Mouse (Mus musculus) neural tube, embryonic 13.5 days (tissue): ENCODE measurements around the gene Cyth3. TPM values are rescaled to one million over a fixed set of nuclear protein-coding genes. Genes with fewer than 3 reads are reported as not detected.

Experiments used
- ATAC-seq: fragments of 200-750 bp; cut with Nextera tagmentation; 2 replicates; pipeline ENCODE4 v1.8.0; 2017; ENCODE audit warnings: low read depth, mild to moderate bottlenecking, moderate TSS enrichment, moderate library complexity
- H3K27ac ChIP-seq: fragments of 300-500 bp; sonication (generic); replicated peaks from 2 replicates; pipeline ENCODE4 v1.5.1; 2015; ENCODE audit warnings: moderate library complexity, mild to moderate bottlenecking, inconsistent platforms
- H3K27me3 ChIP-seq: fragments of 300-500 bp; sonication (generic); 2 replicates; pipeline ENCODE4 v1.6.1; 2015; ENCODE audit warnings: mild to moderate bottlenecking, inconsistent platforms
- H3K36me3 ChIP-seq: fragments of 300-500 bp; sonication (generic); 2 replicates; pipeline ENCODE4 v1.6.1; 2015; ENCODE audit warnings: mild to moderate bottlenecking, inconsistent platforms
- H3K4me1 ChIP-seq: fragments of 300-500 bp; sonication (generic); replicated peaks from 2 replicates; pipeline ENCODE4 v1.6.1; 2015; ENCODE audit warnings: inconsistent platforms
- H3K4me2 ChIP-seq: fragments of 300-500 bp; sonication (generic); 2 replicates; pipeline ENCODE4 v1.6.1; 2015; ENCODE audit warnings: inconsistent platforms, mild to moderate bottlenecking, moderate library complexity
- H3K4me3 ChIP-seq: fragments of 300-500 bp; sonication (generic); 2 replicates; pipeline ENCODE4 v1.5.1; 2015; ENCODE audit warnings: mild to moderate bottlenecking, inconsistent platforms
- H3K9ac ChIP-seq: fragments of 300-500 bp; sonication (generic); 2 replicates; pipeline ENCODE4 v1.6.1; 2015; ENCODE audit warnings: moderate library complexity, mild to moderate bottlenecking, inconsistent platforms
- H3K9me3 ChIP-seq: fragments of 300-500 bp; sonication (generic); 2 replicates; pipeline ENCODE4 v1.6.1; 2016; ENCODE audit warnings: inconsistent platforms
- WGBS: fragments of 180-500 bp; shearing (Covaris S2); methylation state at CpG from one replicate; pipeline ENCODE4 v1.1.7; 2015; 5-methylcytosine and 5-hydroxymethylcytosine counted together
- polyA plus RNA-seq: library from polyadenylated mRNA; unstranded; fragments of >200 nt; fragmentation: Nextera tagmentation; extraction: Ambion mirVana; gene quantifications from 2 replicates; pipeline ENCODE4 v1.2.1, GENCODE M21; 2015

The Cyth3 gene
- polyA plus RNA-seq, 1 experiment from 2014 or later = 43.1 TPM

- Histone ChIP-seq H3K4me3 (no peak overlapping the region), H3K4me1 (peaks cover 9% of the 10 kb centered on the region; the same call in 1 of the 2 replicates), H3K27ac (no peak overlapping the region), H3K36me3 (no peaks in the 10 kb centered on the region), H3K27me3 (no peaks in the 10 kb centered on the region), H3K4me2 (no peak overlapping the region), H3K9ac (no peak overlapping the region), H3K9me3 (no peaks in the 10 kb centered on the region)
- ATAC-seq = no peak
- 83% methylated on average over 6 of the region's 6 CpGs for WGBS
Measured at GRCm38 (mm10) chr5:143678634-143679271, 56.5 kb downstream of the Cyth3 start.

- Histone ChIP-seq H3K36me3 (no peaks in the 10 kb centered on the region), H3K4me1 (peaks cover 10% of the 10 kb centered on the region; the same call in 1 of the 2 replicates), H3K9ac (no peak overlapping the region), H3K4me3 (no peak overlapping the region), H3K27me3 (no peaks in the 10 kb centered on the region), H3K27ac (no peak overlapping the region), H3K4me2 (no peak overlapping the region), H3K9me3 (no peaks in the 10 kb centered on the region)
- 68% methylated on average over 6 of the region's 6 CpGs for whole genome bisulfite sequencing
- no peak for ATAC-seq
Measured at GRCm38 (mm10) chr5:143679654-143680053, 57.4 kb downstream of the Cyth3 start.

GRCm38 (mm10) chr5:143683696-143684095 lies 61.4 kb downstream of the Cyth3 start:
- Histone ChIP-seq H3K27ac (no peak overlapping the region), H3K9me3 (no peaks in the 10 kb centered on the region), H3K9ac (no peak overlapping the region), H3K4me2 (no peak overlapping the region), H3K4me3 (no peak overlapping the region), H3K27me3 (no peaks in the 10 kb centered on the region), H3K4me1 (peaks cover 8% of the 10 kb centered on the region; the same call in 1 of the 2 replicates), H3K36me3 (peaks cover 27% of the 10 kb centered on the region)
- 69% methylated on average over 6 of the region's 6 CpGs for WGBS
- no peak for ATAC-seq

- no peak for ATAC-seq
- 77% methylated on average over 8 of the region's 8 CpGs for WGBS
Measured at GRCm38 (mm10) chr5:143684911-143685390, 62.7 kb downstream of the Cyth3 start.

GRCm38 (mm10) chr5:143686456-143686855 lies 64.2 kb downstream of the Cyth3 start:
- Histone ChIP-seq H3K4me1 (peaks cover 8% of the 10 kb centered on the region; the same call in 1 of the 2 replicates), H3K27ac (no peak overlapping the region), H3K4me3 (no peak overlapping the region), H3K36me3 (peaks cover 27% of the 10 kb centered on the region), H3K27me3 (no peaks in the 10 kb centered on the region), H3K9me3 (no peaks in the 10 kb centered on the region), H3K4me2 (no peak overlapping the region), H3K9ac (no peak overlapping the region)
- WGBS = 93% methylated on average over 3 of the region's 3 CpGs
- no peak for ATAC-seq

More at GRCm38 (mm10) chr5:143684911-143685390, 62.7 kb downstream of the Cyth3 start:
- no peaks in the 10 kb centered on the region for H3K9me3 ChIP-seq
- no peak overlapping the region for H3K4me2 ChIP-seq
- H3K4me1 ChIP-seq = peaks cover 8% of the 10 kb centered on the region; the same call in 1 of the 2 replicates
- H3K27me3 ChIP-seq = no peaks in the 10 kb centered on the region
- peaks cover 27% of the 10 kb centered on the region for H3K36me3 ChIP-seq
- no peak overlapping the region for H3K4me3 ChIP-seq
- no peak overlapping the region for H3K27ac ChIP-seq
- H3K9ac ChIP-seq = no peak overlapping the region

GRCm38 (mm10) chr5:143687589-143687988 lies 65.3 kb downstream of the Cyth3 start:
- WGBS = 95% methylated on average over 3 of the region's 3 CpGs
- ATAC-seq = no peak
- H3K4me2 ChIP-seq = no peak overlapping the region

GRCm38 (mm10) chr5:143690392-143690791 lies 68.1 kb downstream of the Cyth3 start:
- H3K4me2 ChIP-seq = no peak overlapping the region
- no peaks in the 10 kb centered on the region for H3K9me3 ChIP-seq
- H3K4me1 ChIP-seq = no peaks in the 10 kb centered on the region
- H3K27ac ChIP-seq = no peak overlapping the region
- H3K4me3 ChIP-seq = no peak overlapping the region
- H3K9ac ChIP-seq = no peak overlapping the region
- H3K27me3 ChIP-seq = no peaks in the 10 kb centered on the region
- H3K36me3 ChIP-seq = peaks cover 53% of the 10 kb centered on the region
- WGBS = 91% methylated on average over 9 of the region's 9 CpGs
- ATAC-seq = no peak

More at GRCm38 (mm10) chr5:143687589-143687988, 65.3 kb downstream of the Cyth3 start:
- H3K36me3 ChIP-seq = peaks cover 29% of the 10 kb centered on the region
- H3K9ac ChIP-seq = no peak overlapping the region
- peaks cover 8% of the 10 kb centered on the region; the same call in 1 of the 2 replicates for H3K4me1 ChIP-seq
- H3K27me3 ChIP-seq = no peaks in the 10 kb centered on the region
- no peaks in the 10 kb centered on the region for H3K9me3 ChIP-seq
- no peak overlapping the region for H3K27ac ChIP-seq
- H3K4me3 ChIP-seq = no peak overlapping the region

GRCm38 (mm10) chr5:143690926-143691325 lies 68.7 kb downstream of the Cyth3 start:
- no peaks in the 10 kb centered on the region for H3K9me3 ChIP-seq
- no peaks in the 10 kb centered on the region for H3K4me1 ChIP-seq
- H3K27ac ChIP-seq = no peak overlapping the region
- H3K4me2 ChIP-seq = no peak overlapping the region
- no peak for ATAC-seq
- peaks cover 51% of the 10 kb centered on the region for H3K36me3 ChIP-seq
- WGBS = 94% methylated on average over 5 of the region's 5 CpGs
- H3K4me3 ChIP-seq = no peak overlapping the region
- no peaks in the 10 kb centered on the region for H3K27me3 ChIP-seq
- H3K9ac ChIP-seq = no peak overlapping the region

- Histone ChIP-seq H3K4me2 (no peak overlapping the region), H3K4me1 (no peaks in the 10 kb centered on the region), H3K27ac (no peak overlapping the region), H3K27me3 (no peaks in the 10 kb centered on the region), H3K36me3 (peaks cover 49% of the 10 kb centered on the region), H3K4me3 (no peak overlapping the region), H3K9me3 (no peaks in the 10 kb centered on the region), H3K9ac (no peak overlapping the region)
- 65% methylated on average over 3 of the region's 3 CpGs for WGBS
- ATAC-seq = peak; percentile 43; the same call in 1 of the 2 replicates
Measured at GRCm38 (mm10) chr5:143696323-143696722, 74.1 kb downstream of the Cyth3 start.

- H3K9me3 ChIP-seq = no peaks in the 10 kb centered on the region
- H3K4me1 ChIP-seq = no peaks in the 10 kb centered on the region
- H3K9ac ChIP-seq = no peak overlapping the region
- no peak for ATAC-seq
- no peaks in the 10 kb centered on the region for H3K27me3 ChIP-seq
- 91% methylated on average over 4 of the region's 4 CpGs for WGBS
- no peak overlapping the region for H3K4me3 ChIP-seq
- H3K36me3 ChIP-seq = peaks cover 61% of the 10 kb centered on the region
- H3K27ac ChIP-seq = no peak overlapping the region
- no peak overlapping the region for H3K4me2 ChIP-seq
Measured at GRCm38 (mm10) chr5:143698454-143698853, 76.2 kb downstream of the Cyth3 start.

GRCm38 (mm10) chr5:143700247-143700646 lies 78.0 kb downstream of the Cyth3 start:
- WGBS = 90% methylated on average over 5 of the region's 5 CpGs

GRCm38 (mm10) chr5:143701074-143701473 lies 78.8 kb downstream of the Cyth3 start:
- Histone ChIP-seq H3K27me3 (no peaks in the 10 kb centered on the region), H3K9me3 (no peaks in the 10 kb centered on the region), H3K4me3 (no peak overlapping the region), H3K27ac (no peak overlapping the region), H3K9ac (no peak overlapping the region), H3K4me2 (no peak overlapping the region), H3K4me1 (no peaks in the 10 kb centered on the region), H3K36me3 (peaks cover 60% of the 10 kb centered on the region)
- no peak for ATAC-seq
- 91% methylated on average over 10 of the region's 10 CpGs for WGBS

More at GRCm38 (mm10) chr5:143700247-143700646, 78.0 kb downstream of the Cyth3 start:
- ATAC-seq = no peak
- H3K36me3 ChIP-seq = peaks cover 61% of the 10 kb centered on the region
- H3K4me2 ChIP-seq = no peak overlapping the region
- H3K27me3 ChIP-seq = no peaks in the 10 kb centered on the region
- no peaks in the 10 kb centered on the region for H3K9me3 ChIP-seq
- no peaks in the 10 kb centered on the region for H3K4me1 ChIP-seq
- no peak overlapping the region for H3K27ac ChIP-seq
- no peak overlapping the region for H3K9ac ChIP-seq
- no peak overlapping the region for H3K4me3 ChIP-seq
